Mouse (Mus musculus) hindbrain, embryonic 15.5 days (tissue): ENCODE measurements around the gene Wapl. TPM values are rescaled to one million over a fixed set of nuclear protein-coding genes. Genes with fewer than 3 reads are reported as not detected.

ENCODE experiments used
- ATAC-seq: fragments of 200-750 bp; cut with Nextera tagmentation; 2 replicates; pipeline ENCODE4 v1.8.0; 2017; ENCODE audit warnings: low read depth, moderate number of reproducible peaks, moderate TSS enrichment; ENCODE audit not compliant: low FRiP score
- H3K27ac ChIP-seq: fragments of 300-500 bp; sonication (generic); replicated peaks from 2 replicates; pipeline ENCODE4 v1.5.1; 2015; ENCODE audit warnings: mild to moderate bottlenecking, inconsistent platforms
- H3K27me3 ChIP-seq: fragments of 300-500 bp; sonication (generic); 2 replicates; pipeline ENCODE4 v1.6.1; 2015; ENCODE audit warnings: control low read depth, inconsistent platforms
- H3K36me3 ChIP-seq: fragments of 300-500 bp; sonication (generic); 2 replicates; pipeline ENCODE4 v1.6.1; 2015; ENCODE audit warnings: control low read depth, inconsistent platforms
- H3K4me1 ChIP-seq: fragments of 300-500 bp; sonication (generic); replicated peaks from 2 replicates; pipeline ENCODE4 v1.6.1; 2015; ENCODE audit warnings: control low read depth, inconsistent platforms
- H3K4me2 ChIP-seq: fragments of 300-500 bp; sonication (generic); 2 replicates; pipeline ENCODE4 v1.6.1; 2015; ENCODE audit warnings: moderate library complexity, mild to moderate bottlenecking, inconsistent platforms
- H3K4me3 ChIP-seq: fragments of 300-500 bp; sonication (generic); 2 replicates; pipeline ENCODE4 v1.5.1; 2015; ENCODE audit warnings: mild to moderate bottlenecking, inconsistent platforms
- H3K9ac ChIP-seq: fragments of 300-500 bp; sonication (generic); 2 replicates; pipeline ENCODE4 v1.6.1; 2015; ENCODE audit warnings: inconsistent platforms
- H3K9me3 ChIP-seq: fragments of 300-500 bp; sonication (generic); 2 replicates; pipeline ENCODE4 v1.6.1; 2016; ENCODE audit warnings: control low read depth, inconsistent platforms
- whole genome bisulfite sequencing: fragments of 180-500 bp; shearing (Covaris S2); methylation state at CpG from one replicate; pipeline ENCODE4 v1.1.7; 2015; 5-methylcytosine and 5-hydroxymethylcytosine counted together
- polyA plus RNA-seq: library from polyadenylated mRNA; unstranded; fragments of >200 nt; fragmentation: Nextera tagmentation; extraction: Ambion mirVana; gene quantifications from 2 replicates; pipeline ENCODE4 v1.2.1, GENCODE M21; 2015

Gene Wapl
- polyA plus RNA-seq: 12.3 and 14.8 TPM in 2 replicates

GRCm38 (mm10) chr14:34673395-34674228 is at the start of gene Wapl:
Gene Wapl, plus strand, starts transcription at chr14:34673928.
- H3K9me3 ChIP-seq: no peaks in the 10 kb centered on the region
- peak within 1 kb of the TSS; percentile 90 for H3K4me2 ChIP-seq
- peak within 1 kb of the TSS; percentile 94 for H3K27ac ChIP-seq
- peak within 1 kb of the TSS; percentile 91 for H3K9ac ChIP-seq
- under 1% methylated on average over 84 of the region's 90 CpGs for WGBS
- H3K27me3 ChIP-seq: no peaks in the 10 kb centered on the region
- peak; percentile 100 for ATAC-seq
- H3K4me1 ChIP-seq: peaks cover 22% of the 10 kb centered on the region
- peak within 1 kb of the TSS; percentile 97 for H3K4me3 ChIP-seq
- 0 out of 2 replicates have a peak, but pooled peaks cover 3% of the 10 kb centered on the region for H3K36me3 ChIP-seq

DNA sequence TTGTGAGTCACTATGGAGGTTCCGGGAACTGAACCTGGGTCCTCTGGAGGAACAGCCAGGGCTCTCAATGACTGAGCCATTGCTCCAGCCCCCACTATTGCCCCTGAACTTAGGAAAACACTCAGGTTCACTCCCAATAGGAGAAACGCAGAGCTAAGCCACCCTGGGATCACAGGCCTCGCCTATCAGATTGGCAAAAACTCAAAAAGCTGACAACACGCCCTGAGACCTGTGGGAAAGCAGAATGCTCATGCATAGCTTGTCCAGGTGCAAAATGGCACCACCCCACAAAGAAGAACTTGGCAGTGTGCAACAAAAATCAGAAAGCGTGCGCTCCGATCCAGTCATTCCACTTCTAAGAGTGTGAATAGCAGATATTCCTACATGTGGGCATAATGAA is 46.9 kb upstream of the Wapl start:
- Histone ChIP-seq H3K36me3 (no peaks in the 10 kb centered on the region), H3K4me1 (no peaks in the 10 kb centered on the region), H3K27ac (no peak overlapping the region), H3K27me3 (no peaks in the 10 kb centered on the region), H3K4me3 (no peak overlapping the region), H3K9me3 (no peaks in the 10 kb centered on the region), H3K4me2 (no peak overlapping the region), H3K9ac (no peak overlapping the region)
- ATAC-seq: no peak
- WGBS: 89% methylated on average over 7 of the region's 7 CpGs

- Histone ChIP-seq H3K4me2 (no peak overlapping the region), H3K9ac (no peak overlapping the region), H3K36me3 (no peaks in the 10 kb centered on the region), H3K4me3 (no peak overlapping the region), H3K27me3 (no peaks in the 10 kb centered on the region), H3K27ac (no peak overlapping the region), H3K4me1 (no peaks in the 10 kb centered on the region), H3K9me3 (no peaks in the 10 kb centered on the region)
- ATAC-seq: no peak
- 78% methylated on average over 10 of the region's 10 CpGs for WGBS
Measured at GRCm38 (mm10) chr14:34632722-34633448, 40.8 kb upstream of the Wapl start.

DNA sequence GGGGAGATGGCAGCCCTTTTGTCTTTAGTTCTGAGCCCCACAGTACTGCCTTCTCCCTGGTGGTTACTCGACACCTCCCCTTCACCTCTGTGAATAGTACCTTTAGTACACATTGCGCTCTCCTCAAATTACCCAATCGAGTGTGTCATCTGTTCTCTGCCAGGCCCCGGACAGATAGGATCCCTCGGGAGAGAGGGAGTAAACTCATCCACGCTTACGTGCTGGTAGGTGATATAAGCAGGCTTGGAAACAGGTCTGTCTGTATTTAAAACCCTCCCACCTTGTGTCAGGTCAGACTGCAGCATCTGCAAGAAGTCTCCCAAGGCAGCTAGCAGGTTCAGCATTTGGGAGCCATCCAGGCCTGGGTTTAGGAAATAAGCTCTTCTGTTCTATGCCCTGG is 38.5 kb upstream of the Wapl start:
- H3K36me3 ChIP-seq: no peaks in the 10 kb centered on the region
- H3K27me3 ChIP-seq: no peaks in the 10 kb centered on the region
- WGBS: 47% methylated on average over 7 of the region's 7 CpGs
- H3K4me1 ChIP-seq: no peaks in the 10 kb centered on the region
- no peak overlapping the region for H3K9ac ChIP-seq
- no peak overlapping the region for H3K4me3 ChIP-seq
- no peak for ATAC-seq
- H3K27ac ChIP-seq: no peak overlapping the region
- no peaks in the 10 kb centered on the region for H3K9me3 ChIP-seq
- H3K4me2 ChIP-seq: no peak overlapping the region

DNA sequence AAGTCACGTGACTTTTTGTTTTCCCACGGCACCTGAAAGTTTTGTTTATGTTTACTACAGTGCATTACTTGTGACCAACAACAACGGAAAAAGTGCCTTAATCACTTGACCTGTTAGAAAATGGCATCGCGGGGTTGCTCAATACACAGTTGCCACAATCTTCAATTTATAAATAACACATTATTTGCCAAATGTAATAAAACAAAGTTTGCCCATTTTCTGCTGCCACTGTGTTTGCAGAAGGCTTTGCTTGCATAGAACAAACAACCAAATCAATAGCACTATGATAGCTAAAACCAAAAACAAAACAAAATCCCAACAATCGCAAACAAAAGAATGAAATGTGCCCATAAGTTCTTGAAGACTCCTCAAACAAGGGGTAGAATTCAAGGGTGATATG is 38.0 kb upstream of the Wapl start:
- no peaks in the 10 kb centered on the region for H3K9me3 ChIP-seq
- H3K4me2 ChIP-seq: no peak overlapping the region
- H3K4me3 ChIP-seq: no peak overlapping the region
- no peak overlapping the region for H3K9ac ChIP-seq
- no peaks in the 10 kb centered on the region for H3K4me1 ChIP-seq
- 87% methylated on average over 6 of the region's 6 CpGs for WGBS
- H3K27me3 ChIP-seq: no peaks in the 10 kb centered on the region
- no peak overlapping the region for H3K27ac ChIP-seq
- H3K36me3 ChIP-seq: no peaks in the 10 kb centered on the region
- no peak for ATAC-seq

DNA sequence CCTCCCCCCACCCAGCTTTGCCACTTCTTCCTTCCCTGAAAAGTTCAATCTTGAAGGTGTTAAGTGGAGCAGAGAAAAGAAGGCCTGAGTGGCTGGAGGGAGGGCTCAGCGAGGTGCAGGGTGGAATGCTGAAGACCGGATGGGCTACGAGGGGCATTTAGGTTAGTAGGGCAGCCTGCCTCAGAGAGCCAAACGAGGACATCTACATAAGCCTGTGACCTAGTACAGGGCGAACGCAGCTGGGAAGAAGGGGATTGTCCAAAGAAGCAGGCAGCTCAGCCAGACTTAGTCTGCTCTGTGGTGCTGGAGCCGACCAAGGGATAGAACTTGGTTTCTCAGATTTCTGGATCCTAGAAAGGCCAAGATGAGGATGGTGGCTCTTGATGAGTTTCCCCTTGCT is 29.6 kb upstream of the Wapl start:
- no peak for ATAC-seq
- no peak overlapping the region for H3K27ac ChIP-seq
- no peaks in the 10 kb centered on the region for H3K9me3 ChIP-seq
- 79% methylated on average over 7 of the region's 7 CpGs for WGBS
- H3K4me1 ChIP-seq: no peaks in the 10 kb centered on the region
- H3K36me3 ChIP-seq: no peaks in the 10 kb centered on the region
- no peak overlapping the region for H3K4me3 ChIP-seq
- H3K4me2 ChIP-seq: no peak overlapping the region
- no peaks in the 10 kb centered on the region for H3K27me3 ChIP-seq
- H3K9ac ChIP-seq: no peak overlapping the region

DNA sequence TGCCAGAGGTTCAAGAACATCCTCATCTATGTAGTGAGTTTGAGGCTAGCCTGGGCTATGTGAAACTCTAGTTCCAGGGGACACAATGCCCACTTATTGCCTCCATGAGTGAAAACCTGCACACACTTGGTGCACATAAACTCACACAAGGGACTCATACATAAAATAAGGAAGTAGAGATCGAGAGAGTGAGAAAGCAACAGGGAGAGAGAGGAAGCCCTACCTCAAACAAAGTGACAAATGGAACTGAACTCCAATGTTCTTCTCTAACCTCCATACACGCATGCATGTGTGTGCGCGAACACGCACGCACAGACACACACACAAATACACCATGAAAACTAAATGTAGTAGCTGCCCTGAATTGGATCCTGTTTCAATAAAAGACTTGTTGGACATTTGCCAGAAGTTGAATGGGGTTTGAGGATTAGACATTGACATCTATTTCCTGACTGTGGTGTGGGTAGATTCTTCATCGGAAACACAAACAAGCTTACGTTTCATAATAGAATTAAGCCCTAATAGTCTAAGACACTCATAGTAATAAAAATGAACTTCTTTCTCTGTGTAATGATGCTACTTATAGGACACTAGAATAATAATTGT is 25.8 kb upstream of the Wapl start:
- H3K36me3 ChIP-seq: no peaks in the 10 kb centered on the region
- 85% methylated on average over 8 of the region's 8 CpGs for WGBS
- H3K4me3 ChIP-seq: no peak overlapping the region
- no peaks in the 10 kb centered on the region for H3K4me1 ChIP-seq
- H3K9ac ChIP-seq: no peak overlapping the region
- H3K4me2 ChIP-seq: no peak overlapping the region
- no peaks in the 10 kb centered on the region for H3K9me3 ChIP-seq
- H3K27me3 ChIP-seq: no peaks in the 10 kb centered on the region
- ATAC-seq: no peak
- no peak overlapping the region for H3K27ac ChIP-seq

GRCm38 (mm10) chr14:34657131-34657530 is 16.6 kb upstream of the Wapl start:
- H3K4me2 ChIP-seq: no peak overlapping the region
- H3K4me1 ChIP-seq: peaks cover 13% of the 10 kb centered on the region
- H3K36me3 ChIP-seq: no peaks in the 10 kb centered on the region
- 94% methylated on average over 5 of the region's 5 CpGs for WGBS
- ATAC-seq: no peak
- peaks cover 19% of the 10 kb centered on the region for H3K27me3 ChIP-seq
- H3K27ac ChIP-seq: no peak overlapping the region
- H3K9ac ChIP-seq: no peak overlapping the region
- no peaks in the 10 kb centered on the region for H3K9me3 ChIP-seq
- H3K4me3 ChIP-seq: no peak overlapping the region

DNA sequence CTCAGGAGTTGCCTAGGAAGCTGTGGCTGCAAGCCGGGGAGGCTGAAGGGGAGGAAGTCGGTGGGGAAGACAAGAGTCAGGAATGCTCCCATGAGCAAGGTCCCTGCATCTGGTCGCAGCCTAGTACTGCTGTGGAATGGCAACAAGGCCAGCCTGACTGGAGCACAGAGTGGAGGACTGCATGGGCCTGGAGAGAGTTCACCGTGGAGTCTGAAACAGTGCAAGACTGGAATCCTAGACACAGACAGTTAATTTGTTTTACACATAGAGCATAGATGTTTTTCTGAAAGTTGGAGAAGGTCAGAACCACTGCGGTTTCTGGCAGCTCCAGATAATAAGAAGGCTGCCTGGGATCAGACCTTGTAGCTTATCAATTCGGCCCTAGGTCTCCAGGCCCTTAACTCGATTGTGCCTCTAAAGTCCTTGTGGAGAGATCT is 13.4 kb upstream of the Wapl start:
- Histone ChIP-seq H3K4me1 (peaks cover 15% of the 10 kb centered on the region), H3K27me3 (peaks cover 35% of the 10 kb centered on the region), H3K36me3 (no peaks in the 10 kb centered on the region), H3K4me3 (no peak overlapping the region), H3K9me3 (no peaks in the 10 kb centered on the region), H3K27ac (no peak overlapping the region), H3K9ac (no peak overlapping the region), H3K4me2 (no peak overlapping the region)
- 48% methylated on average over 7 of the region's 7 CpGs for WGBS
- ATAC-seq: no peak

- H3K4me3 ChIP-seq: peak overlapping the region; percentile 49
- H3K9ac ChIP-seq: peak overlapping the region; percentile 35; the same call in 1 of the 2 replicates
- peaks cover 35% of the 10 kb centered on the region for H3K27me3 ChIP-seq
- H3K4me2 ChIP-seq: peak overlapping the region; percentile 96
- H3K4me1 ChIP-seq: peaks cover 15% of the 10 kb centered on the region
- ATAC-seq: no peak
- H3K9me3 ChIP-seq: no peaks in the 10 kb centered on the region
- 13% methylated on average over 22 of the region's 22 CpGs for WGBS
- H3K36me3 ChIP-seq: no peaks in the 10 kb centered on the region
- H3K27ac ChIP-seq: no peak overlapping the region
Measured at GRCm38 (mm10) chr14:34660788-34661591, 12.7 kb upstream of the Wapl start.

DNA sequence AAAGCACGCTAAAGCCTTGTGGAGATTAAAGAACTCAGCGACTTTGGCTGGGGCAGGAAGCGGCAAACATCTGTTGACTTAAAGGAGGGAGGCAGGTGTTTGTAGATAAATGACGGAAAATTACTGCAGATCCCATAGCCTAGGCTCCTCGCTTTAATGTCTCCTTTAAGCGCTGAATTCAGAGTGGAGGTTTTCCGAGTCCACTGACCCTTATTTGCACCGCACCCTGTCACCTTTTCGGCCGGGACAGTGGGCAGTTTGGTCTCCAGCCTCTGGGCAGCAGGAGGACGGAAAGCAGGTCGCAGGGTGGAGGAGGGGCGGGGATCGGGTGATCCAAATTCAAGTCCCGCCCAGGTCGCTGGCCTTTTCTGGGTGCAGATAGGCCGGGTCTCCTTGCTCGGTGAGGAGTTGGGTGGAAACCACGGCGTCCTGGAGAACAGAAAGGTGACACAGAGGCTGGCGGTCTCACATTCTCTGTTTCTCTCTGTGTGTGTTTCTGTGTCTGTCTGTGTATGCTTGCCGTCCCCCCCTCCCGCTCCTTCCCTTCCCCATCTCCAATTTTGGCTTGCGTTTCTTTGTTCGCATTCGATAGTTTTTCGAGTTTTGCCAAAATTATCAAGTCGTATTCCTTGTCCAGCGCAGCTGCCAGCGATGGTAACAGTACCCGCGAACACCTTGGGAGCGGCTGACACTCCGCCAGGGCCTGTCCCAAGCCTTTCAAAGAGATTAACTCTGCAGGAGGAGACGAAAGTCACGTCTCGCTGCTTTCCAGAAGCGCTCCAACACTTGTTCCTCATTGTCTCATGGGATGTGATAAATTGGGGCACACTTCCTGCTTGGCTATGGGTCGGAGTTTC is 11.9 kb upstream of the Wapl start:
- Histone ChIP-seq H3K4me3 (peak overlapping the region; percentile 49), H3K9ac (peak overlapping the region; percentile 35; the same call in 1 of the 2 replicates), H3K4me2 (peak overlapping the region; percentile 96), H3K9me3 (no peaks in the 10 kb centered on the region), H3K4me1 (peaks cover 15% of the 10 kb centered on the region), H3K36me3 (no peaks in the 10 kb centered on the region), H3K27ac (no peak overlapping the region), H3K27me3 (peaks cover 35% of the 10 kb centered on the region)
- WGBS: 1% methylated on average over 39 of the region's 39 CpGs
- ATAC-seq: peak; percentile 51
